Mouse (Mus musculus): ENCODE results near the gene Ttc41. TPM values are rescaled to one million over a fixed set of nuclear protein-coding genes. Genes with fewer than 3 reads are reported as not detected.

Ttc41 gene
- total and polyA plus RNA-seq, 2 experiments from 2014 or later = 1.4 to 2.2 TPM

GRCm38 (mm10) chr10:86821014-86821413 is 115.4 kb downstream of the Ttc41 start:
- DNase-seq (ENCODE audit: low spot score) = no peak
- 94% methylated on average over 7 of the region's 7 CpGs for WGBS
- no peak for TF ChIP-seq CTCF (IDR thresholded peaks at IDR 0.05; ENCODE audit: low read depth)

GRCm38 (mm10) chr10:86824093-86824492 is 118.5 kb downstream of the Ttc41 start:
- 78% methylated on average over 6 of the region's 6 CpGs for WGBS
- H3K4me1 ChIP-seq (ENCODE audit: insufficient read depth, low read length) = peaks cover 6% of the 10 kb centered on the region; the same call in 1 of the 2 replicates
- ATAC-seq (no peak), DNase-seq (ENCODE audit: low spot score) (no peak)
- H3K27ac ChIP-seq = no peak overlapping the region
- no peaks in the 10 kb centered on the region for H3K9me3 ChIP-seq (ENCODE audit: low read length)
- H3K4me3 ChIP-seq (ENCODE audit: low read length) = no peak overlapping the region
- TF ChIP-seq CTCF (IDR thresholded peaks at IDR 0.05; ENCODE audit: low read depth) = 0 out of 2 replicates have a peak, but pooled peaks have one; percentile 32
- peaks cover 22% of the 10 kb centered on the region; the same call in 1 of the 2 replicates for H3K36me3 ChIP-seq (ENCODE audit: insufficient read depth, low read length)
- no peaks in the 10 kb centered on the region for H3K27me3 ChIP-seq (ENCODE audit: insufficient read depth, low read length)
- H3K9ac ChIP-seq (replicated peaks; ENCODE audit: low read length) = no peak overlapping the region
- no peak overlapping the region for H3K4me2 ChIP-seq (ENCODE audit: low read depth, low read length)

More at GRCm38 (mm10) chr10:86821014-86821413, 115.4 kb downstream of the Ttc41 start:
- peaks cover 22% of the 10 kb centered on the region; the same call in 1 of the 2 replicates for H3K36me3 ChIP-seq (ENCODE audit: insufficient read depth, low read length)
- H3K4me3 ChIP-seq (ENCODE audit: low read length) = no peak overlapping the region
- no peak overlapping the region for H3K27ac ChIP-seq
- H3K9me3 ChIP-seq (ENCODE audit: low read length) = no peaks in the 10 kb centered on the region
- no peak overlapping the region for H3K9ac ChIP-seq (replicated peaks; ENCODE audit: low read length)
- H3K4me1 ChIP-seq (ENCODE audit: insufficient read depth, low read length) = peaks cover 6% of the 10 kb centered on the region; the same call in 1 of the 2 replicates
- ATAC-seq = no peak
- H3K27me3 ChIP-seq (ENCODE audit: insufficient read depth, low read length) = no peaks in the 10 kb centered on the region
- H3K4me2 ChIP-seq (ENCODE audit: low read depth, low read length) = no peak overlapping the region

DNA sequence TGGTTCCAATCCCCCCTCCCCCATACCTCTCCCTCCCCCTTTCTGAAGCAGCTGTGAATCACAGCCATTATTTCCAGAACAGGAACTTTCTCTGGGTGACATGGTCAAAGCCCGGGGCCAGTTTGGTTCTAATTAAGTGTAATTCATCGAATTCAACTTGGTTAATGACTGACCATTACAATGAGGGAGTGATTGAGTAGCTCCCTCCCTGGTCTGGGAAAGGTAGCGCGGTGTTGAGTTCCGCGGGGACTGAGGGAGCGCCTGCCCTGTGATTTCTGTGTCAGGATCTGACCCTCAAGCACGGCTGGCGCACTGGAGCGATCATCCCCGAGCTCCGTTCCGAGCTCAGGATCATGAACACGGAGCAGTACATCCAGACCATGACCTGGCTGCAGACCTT is 119.3 kb downstream of the Ttc41 start:
- peaks cover 22% of the 10 kb centered on the region; the same call in 1 of the 2 replicates for H3K36me3 ChIP-seq (ENCODE audit: insufficient read depth, low read length)
- H3K9ac ChIP-seq (replicated peaks; ENCODE audit: low read length) = no peak overlapping the region
- no peaks in the 10 kb centered on the region for H3K27me3 ChIP-seq (ENCODE audit: insufficient read depth, low read length)
- no peak overlapping the region for H3K4me2 ChIP-seq (ENCODE audit: low read depth, low read length)
- H3K4me1 ChIP-seq (ENCODE audit: insufficient read depth, low read length) = no peaks in the 10 kb centered on the region
- H3K27ac ChIP-seq = no peak overlapping the region
- ATAC-seq = no peak
- H3K9me3 ChIP-seq (ENCODE audit: low read length) = no peaks in the 10 kb centered on the region
- WGBS = 77% methylated on average over 14 of the region's 14 CpGs
- TF ChIP-seq CTCF (IDR thresholded peaks at IDR 0.05; ENCODE audit: low read depth) = no peak
- H3K4me3 ChIP-seq (ENCODE audit: low read length) = no peak overlapping the region
- DNase-seq (ENCODE audit: low spot score) = no peak

- no peak overlapping the region for H3K4me3 ChIP-seq (ENCODE audit: low read length)
- no peak overlapping the region for H3K27ac ChIP-seq
- no peak overlapping the region for H3K9ac ChIP-seq (replicated peaks; ENCODE audit: low read length)
- H3K27me3 ChIP-seq (ENCODE audit: insufficient read depth, low read length) = no peaks in the 10 kb centered on the region
- TF ChIP-seq CTCF (IDR thresholded peaks at IDR 0.05; ENCODE audit: low read depth) = no peak
- no peak overlapping the region for H3K4me2 ChIP-seq (ENCODE audit: low read depth, low read length)
- no peaks in the 10 kb centered on the region for H3K4me1 ChIP-seq (ENCODE audit: insufficient read depth, low read length)
- whole genome bisulfite sequencing = 75% methylated on average over 10 of the region's 10 CpGs
- ATAC-seq (0 out of 2 replicates have a peak, but pooled peaks have one; percentile 24), DNase-seq (ENCODE audit: low spot score) (no peak)
- H3K9me3 ChIP-seq (ENCODE audit: low read length) = no peaks in the 10 kb centered on the region
- H3K36me3 ChIP-seq (ENCODE audit: insufficient read depth, low read length) = peaks cover 22% of the 10 kb centered on the region; the same call in 1 of the 2 replicates
Observed at GRCm38 (mm10) chr10:86825871-86826522, 120.4 kb downstream of the Ttc41 start.

Small RNA genes lying within 50 kb of the gene (microRNA-seq; reads per million reads assigned to microRNA genes)
- 0 to 0.35 reads per million in 2 experiments for gene Gm25745

Other genes with a start within 250 kb of the Ttc41 start
- 64.7 and 67.4 TPM in 2 replicates for gene Syn3, start 206.9 kb upstream of the Ttc41 start, total RNA-seq (2014; rRNA removed)
- gene Syn3, start 206.9 kb upstream of the Ttc41 start, polyA plus RNA-seq (2015; fragmentation: Nextera tagmentation; extraction: Ambion mirVana) = 15.1 and 18.3 TPM in 2 replicates
- 92.5 and 110 TPM in 2 replicates for gene Hsp90b1, start 302 bp upstream of the Ttc41 start, total RNA-seq (2014; rRNA removed)
- 228 and 235 TPM in 2 replicates for gene Hsp90b1, start 302 bp upstream of the Ttc41 start, polyA plus RNA-seq (2015; fragmentation: Nextera tagmentation; extraction: Ambion mirVana)
- 4.2 TPM in 1 of 2 replicates, not detected in the other for gene Gm49358, start 58.2 kb downstream of the Ttc41 start, total RNA-seq (2014; rRNA removed)
- not detected in 2 replicates for gene Gm49358, start 58.2 kb downstream of the Ttc41 start, polyA plus RNA-seq (2015; fragmentation: Nextera tagmentation; extraction: Ambion mirVana)
- gene Nt5dc3, start 73.2 kb downstream of the Ttc41 start, total RNA-seq (2014; rRNA removed) = 43.6 and 49.1 TPM in 2 replicates
- gene Nt5dc3, start 73.2 kb downstream of the Ttc41 start, polyA plus RNA-seq (2015; fragmentation: Nextera tagmentation; extraction: Ambion mirVana) = 8.5 and 9.3 TPM in 2 replicates